Mouse (Mus musculus): ENCODE measurements at regions not wholly inside any gene's neighbourhood (a gene's known extent, or its start where the extent isn't known, plus 50 kb on each side); places are given as distances from the start of the nearest gene placed in this dataset.

- TF ChIP-seq MYC (IDR thresholded peaks at IDR 0.05; ENCODE audit: low read depth, low read length), result no peak
- TF ChIP-seq MAZ (IDR thresholded peaks at IDR 0.05; ENCODE audit: low read depth, low read length), result no peak
- TF ChIP-seq ETS1 (IDR thresholded peaks at IDR 0.05; ENCODE audit: low read depth, low read length), result no peak
- TF ChIP-seq TBP (IDR thresholded peaks at IDR 0.05; ENCODE audit: low read depth, low read length), result no peak
- TF ChIP-seq MXI1 (IDR thresholded peaks at IDR 0.05; ENCODE audit: low read depth, low read length), result no peak
- no peak for TF ChIP-seq EP300 (IDR thresholded peaks at IDR 0.05; ENCODE audit: low read depth in 1 of 2, low read length in 2 of 2)
- no peak for TF ChIP-seq MAFK (IDR thresholded peaks at IDR 0.05; ENCODE audit: borderline replicate concordance, low read depth, low read length)
- TF ChIP-seq CHD2 (IDR thresholded peaks at IDR 0.05; ENCODE audit: low read length), result no peak
- Histone ChIP-seq H3K27me3 (ENCODE audit: control insufficient read depth in 1 of 2, insufficient read depth in 2 of 2, low read length in 2 of 2) (no peaks in the 10 kb centered on the region; a peak in 1 of 4 replicates), H3K9ac (ENCODE audit: control insufficient read depth, low read depth, low read length, poor library complexity, severe bottlenecking) (no peak overlapping the region), H3K9me3 (replicated peaks; ENCODE audit: insufficient read depth, low read length) (no peaks in the 10 kb centered on the region), H3K36me3 (ENCODE audit: control insufficient read depth in 1 of 2, insufficient read depth in 2 of 2, low read length in 2 of 2) (no peaks in the 10 kb centered on the region), H3K27ac (ENCODE audit: control insufficient read depth, low read depth, low read length) (no peak overlapping the region), H3K4me3 (ENCODE audit: control insufficient read depth in 1 of 2, insufficient read depth in 1 of 2, low read depth in 2 of 2, low read length in 2 of 2) (no peak overlapping the region), H3K79me2 (ENCODE audit: control insufficient read depth, insufficient read depth, low read length, poor library complexity) (no peaks in the 10 kb centered on the region), H3K4me1 (ENCODE audit: control insufficient read depth in 1 of 2, insufficient read depth in 2 of 2, low read length in 2 of 2) (no peaks in the 10 kb centered on the region)
- no peak for DNase-seq (ENCODE audit: low read depth, low spot score)
Observed at GRCm38 (mm10) chr2:115101501-115101900, 446.7 kb upstream of the Dph6 start.

GRCm38 (mm10) chr2:115119429-115120205 is 461.9 kb upstream of the BC052040 start:
- no peaks in the 10 kb centered on the region for H3K27me3 ChIP-seq (ENCODE audit: control insufficient read depth in 1 of 2, insufficient read depth in 2 of 2, low read length in 2 of 2)
- no peaks in the 10 kb centered on the region for H3K9me3 ChIP-seq (replicated peaks; ENCODE audit: insufficient read depth, low read length)
- no peaks in the 10 kb centered on the region for H3K36me3 ChIP-seq (ENCODE audit: control insufficient read depth in 1 of 2, insufficient read depth in 2 of 2, low read length in 2 of 2)
- H3K79me2 ChIP-seq (ENCODE audit: control insufficient read depth, insufficient read depth, low read length, poor library complexity), result no peaks in the 10 kb centered on the region
- H3K4me1 ChIP-seq (ENCODE audit: control insufficient read depth in 1 of 2, insufficient read depth in 2 of 2, low read length in 2 of 2), result no peaks in the 10 kb centered on the region
- TF ChIP-seq RAD21 (IDR thresholded peaks at IDR 0.05; ENCODE audit: low read depth, low read length), result no peak
- no peak for TF ChIP-seq UBTF (IDR thresholded peaks at IDR 0.05; ENCODE audit: borderline replicate concordance, insufficient read depth, low read depth, low read length)
- TF ChIP-seq TBP (IDR thresholded peaks at IDR 0.05; ENCODE audit: low read depth, low read length), result no peak
- no peak for TF ChIP-seq TAL1 (IDR thresholded peaks at IDR 0.05; ENCODE audit: low read length)
- no peak for TF ChIP-seq USF1 (IDR thresholded peaks at IDR 0.05; ENCODE audit: low read depth, low read length)
- no peak overlapping the region for H3K27ac ChIP-seq (ENCODE audit: control insufficient read depth, low read depth, low read length)
- H3K9ac ChIP-seq (ENCODE audit: control insufficient read depth, low read depth, low read length, poor library complexity, severe bottlenecking), result no peak overlapping the region
- no peak for DNase-seq (ENCODE audit: low read depth, low spot score)
- no peak overlapping the region for H3K4me3 ChIP-seq (ENCODE audit: control insufficient read depth in 1 of 2, insufficient read depth in 1 of 2, low read depth in 2 of 2, low read length in 2 of 2)

- Histone ChIP-seq H3K9ac (ENCODE audit: control insufficient read depth, low read depth, low read length, poor library complexity, severe bottlenecking) (no peak overlapping the region), H3K27me3 (ENCODE audit: control insufficient read depth in 1 of 2, insufficient read depth in 2 of 2, low read length in 2 of 2) (no peaks in the 10 kb centered on the region), H3K4me1 (ENCODE audit: control insufficient read depth in 1 of 2, insufficient read depth in 2 of 2, low read length in 2 of 2) (no peaks in the 10 kb centered on the region), H3K79me2 (ENCODE audit: control insufficient read depth, insufficient read depth, low read length, poor library complexity) (no peaks in the 10 kb centered on the region), H3K27ac (ENCODE audit: control insufficient read depth, low read depth, low read length) (no peak overlapping the region), H3K36me3 (ENCODE audit: control insufficient read depth in 1 of 2, insufficient read depth in 2 of 2, low read length in 2 of 2) (no peaks in the 10 kb centered on the region), H3K9me3 (replicated peaks; ENCODE audit: insufficient read depth, low read length) (no peaks in the 10 kb centered on the region), H3K4me3 (ENCODE audit: control insufficient read depth in 1 of 2, insufficient read depth in 1 of 2, low read depth in 2 of 2, low read length in 2 of 2) (no peak overlapping the region)
- TF ChIP-seq EP300 (IDR thresholded peaks at IDR 0.05; ENCODE audit: low read depth in 1 of 2, low read length in 2 of 2) (no peak), USF2 (IDR thresholded peaks at IDR 0.05; ENCODE audit: borderline replicate concordance in 1 of 2, insufficient read depth in 1 of 2, low read depth in 1 of 2, low read length in 2 of 2) (no peak)
- no peak for DNase-seq (ENCODE audit: low read depth, low spot score)
Observed at GRCm38 (mm10) chr2:115120206-115120503, 461.4 kb upstream of the BC052040 start.

Measured in MEL (cell line).